Mouse (Mus musculus): ENCODE measurements around the gene E330034G19Rik.

The E330034G19Rik gene

GRCm38 (mm10) chr14:24292914-24293313, at the start of gene E330034G19Rik:
Gene E330034G19Rik, plus strand, starts transcription at chr14:24293214.
- no peaks in the 10 kb centered on the region; the same call in 1 of the 2 replicates for H3K27me3 ChIP-seq (ENCODE audit: control insufficient read depth, insufficient read depth, low read length, poor library complexity, severe bottlenecking)
- DNase-seq (ENCODE audit: low read depth, low spot score), result no peak
- no peaks in the 10 kb centered on the region for H3K36me3 ChIP-seq (ENCODE audit: control insufficient read depth, insufficient read depth, low read length, poor library complexity, severe bottlenecking)

GRCm38 (mm10) chr14:24244330-24245176, 48.5 kb upstream of the E330034G19Rik start:
- H3K36me3 ChIP-seq (ENCODE audit: control insufficient read depth, insufficient read depth, low read length, poor library complexity, severe bottlenecking), result no peaks in the 10 kb centered on the region
- H3K27me3 ChIP-seq (ENCODE audit: control insufficient read depth, insufficient read depth, low read length, poor library complexity, severe bottlenecking), result no peaks in the 10 kb centered on the region
- DNase-seq (ENCODE audit: low read depth, low spot score), result no peak

GRCm38 (mm10) chr14:24245177-24246081, 47.6 kb upstream of the E330034G19Rik start, which contains the start of gene Dlg5:
Gene Dlg5, minus strand, starts transcription at chr14:24245920.
- DNase-seq (ENCODE audit: low read depth, low spot score), result no peak
- H3K27me3 ChIP-seq (ENCODE audit: control insufficient read depth, insufficient read depth, low read length, poor library complexity, severe bottlenecking), result no peaks in the 10 kb centered on the region
- no peaks in the 10 kb centered on the region for H3K36me3 ChIP-seq (ENCODE audit: control insufficient read depth, insufficient read depth, low read length, poor library complexity, severe bottlenecking)

DNA sequence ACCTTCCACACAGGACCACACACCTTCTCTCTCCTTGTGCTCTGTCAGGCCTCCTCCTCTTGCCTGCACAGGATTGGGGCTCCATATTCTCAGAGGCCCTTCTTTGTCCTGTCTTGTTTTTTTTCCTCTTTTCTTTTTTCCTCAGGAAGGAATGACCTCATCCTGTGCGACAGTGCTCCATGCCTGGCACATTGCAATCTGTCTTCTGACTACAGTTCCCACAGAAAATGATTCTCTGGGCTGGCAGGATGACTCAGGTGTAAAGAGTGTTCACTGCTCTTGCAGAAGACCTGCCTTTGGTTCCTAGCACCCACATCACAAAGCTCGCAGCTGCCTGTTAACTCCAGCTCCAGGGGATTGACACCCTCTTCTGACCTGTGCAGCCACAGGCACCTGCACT, 43.1 kb upstream of the E330034G19Rik start:
- H3K27me3 ChIP-seq (ENCODE audit: control insufficient read depth, insufficient read depth, low read length, poor library complexity, severe bottlenecking), result no peaks in the 10 kb centered on the region
- no peaks in the 10 kb centered on the region for H3K36me3 ChIP-seq (ENCODE audit: control insufficient read depth, insufficient read depth, low read length, poor library complexity, severe bottlenecking)
- DNase-seq (ENCODE audit: low read depth, low spot score), result no peak

DNA sequence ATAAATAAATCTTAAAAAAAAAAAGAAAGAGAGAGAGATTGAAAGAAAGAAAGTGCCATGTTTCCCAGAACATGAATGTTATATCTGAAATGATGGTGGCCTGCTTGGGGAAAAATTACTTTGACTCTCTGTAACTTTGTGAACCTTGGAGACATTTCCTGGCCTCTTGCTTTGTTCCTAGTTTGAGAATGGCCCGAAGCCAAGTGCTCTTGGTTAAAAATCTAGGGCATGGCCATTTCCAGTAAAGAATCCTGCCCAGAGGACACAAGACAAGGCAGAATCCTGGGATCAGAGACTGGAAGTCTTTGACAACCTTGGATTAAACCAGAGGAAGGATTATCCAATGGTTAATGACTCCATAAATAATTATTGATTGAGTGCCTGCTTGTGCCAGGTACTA, 41.7 kb upstream of the E330034G19Rik start:
- DNase-seq (ENCODE audit: low read depth, low spot score), result no peak
- Histone ChIP-seq H3K36me3 (ENCODE audit: control insufficient read depth, insufficient read depth, low read length, poor library complexity, severe bottlenecking) (no peaks in the 10 kb centered on the region), H3K27me3 (ENCODE audit: control insufficient read depth, insufficient read depth, low read length, poor library complexity, severe bottlenecking) (no peaks in the 10 kb centered on the region)

- Histone ChIP-seq H3K36me3 (ENCODE audit: control insufficient read depth, insufficient read depth, low read length, poor library complexity, severe bottlenecking) (no peaks in the 10 kb centered on the region), H3K27me3 (ENCODE audit: control insufficient read depth, insufficient read depth, low read length, poor library complexity, severe bottlenecking) (no peaks in the 10 kb centered on the region)
- DNase-seq (ENCODE audit: low read depth, low spot score), result no peak
These were observed 39.3 kb upstream of the E330034G19Rik start for GRCm38 (mm10) chr14:24253611-24254202.

DNA sequence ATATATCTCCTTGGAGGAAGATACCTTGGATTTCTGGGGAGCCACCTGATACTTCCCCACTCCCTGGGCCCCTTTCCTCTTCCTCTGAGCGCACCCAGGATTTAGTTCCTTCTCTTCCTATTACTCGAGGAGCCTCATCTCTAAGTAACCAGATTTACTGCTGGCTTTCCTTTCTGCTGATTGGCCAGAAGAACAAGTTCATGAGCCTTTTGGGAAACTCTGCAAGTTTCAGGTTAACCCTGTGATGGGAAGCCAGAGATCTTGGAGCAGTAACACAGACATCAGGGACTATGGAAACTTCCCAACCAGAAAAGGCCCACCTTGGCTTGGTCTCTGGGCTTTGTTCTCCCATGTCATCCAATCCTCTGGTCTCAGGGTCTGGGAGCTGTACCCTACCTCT, 37.1 kb upstream of the E330034G19Rik start:
- Histone ChIP-seq H3K36me3 (ENCODE audit: control insufficient read depth, insufficient read depth, low read length, poor library complexity, severe bottlenecking) (no peaks in the 10 kb centered on the region), H3K27me3 (ENCODE audit: control insufficient read depth, insufficient read depth, low read length, poor library complexity, severe bottlenecking) (no peaks in the 10 kb centered on the region)
- DNase-seq (ENCODE audit: low read depth, low spot score), result no peak

- Histone ChIP-seq H3K36me3 (ENCODE audit: control insufficient read depth, insufficient read depth, low read length, poor library complexity, severe bottlenecking) (no peaks in the 10 kb centered on the region), H3K27me3 (ENCODE audit: control insufficient read depth, insufficient read depth, low read length, poor library complexity, severe bottlenecking) (no peaks in the 10 kb centered on the region)
- no peak for DNase-seq (ENCODE audit: low read depth, low spot score)
These were observed 32.6 kb upstream of the E330034G19Rik start for GRCm38 (mm10) chr14:24260391-24260790.

GRCm38 (mm10) chr14:24262382-24262781, 30.6 kb upstream of the E330034G19Rik start:
- DNase-seq (ENCODE audit: low read depth, low spot score), result no peak
- Histone ChIP-seq H3K36me3 (ENCODE audit: control insufficient read depth, insufficient read depth, low read length, poor library complexity, severe bottlenecking) (no peaks in the 10 kb centered on the region), H3K27me3 (ENCODE audit: control insufficient read depth, insufficient read depth, low read length, poor library complexity, severe bottlenecking) (no peaks in the 10 kb centered on the region)

- H3K27me3 ChIP-seq (ENCODE audit: control insufficient read depth, insufficient read depth, low read length, poor library complexity, severe bottlenecking), result no peaks in the 10 kb centered on the region
- no peaks in the 10 kb centered on the region for H3K36me3 ChIP-seq (ENCODE audit: control insufficient read depth, insufficient read depth, low read length, poor library complexity, severe bottlenecking)
- no peak for DNase-seq (ENCODE audit: low read depth, low spot score)
These were observed 30.1 kb upstream of the E330034G19Rik start for GRCm38 (mm10) chr14:24262915-24263314.

DNA sequence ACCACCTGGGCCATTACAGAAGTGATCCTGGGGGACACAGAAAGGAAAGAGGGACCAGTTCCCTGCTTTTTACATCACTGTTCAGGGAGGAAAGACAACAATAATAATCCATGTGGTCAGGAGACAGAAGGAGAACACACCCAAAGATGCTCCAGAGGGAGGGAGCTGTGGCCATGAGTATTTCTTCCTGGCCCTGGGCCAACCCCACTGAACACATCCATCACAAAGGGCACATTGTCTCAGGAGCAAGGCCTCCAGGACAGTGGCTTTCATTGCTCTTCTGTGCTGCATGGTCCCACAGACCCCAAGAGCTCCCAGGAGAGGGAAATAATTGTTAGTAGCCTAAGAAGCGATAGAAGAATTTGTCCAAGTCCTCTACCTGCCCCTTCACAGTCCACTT, 23.4 kb upstream of the E330034G19Rik start:
- DNase-seq (ENCODE audit: low read depth, low spot score), result no peak
- H3K36me3 ChIP-seq (ENCODE audit: control insufficient read depth, insufficient read depth, low read length, poor library complexity, severe bottlenecking), result no peaks in the 10 kb centered on the region

DNA sequence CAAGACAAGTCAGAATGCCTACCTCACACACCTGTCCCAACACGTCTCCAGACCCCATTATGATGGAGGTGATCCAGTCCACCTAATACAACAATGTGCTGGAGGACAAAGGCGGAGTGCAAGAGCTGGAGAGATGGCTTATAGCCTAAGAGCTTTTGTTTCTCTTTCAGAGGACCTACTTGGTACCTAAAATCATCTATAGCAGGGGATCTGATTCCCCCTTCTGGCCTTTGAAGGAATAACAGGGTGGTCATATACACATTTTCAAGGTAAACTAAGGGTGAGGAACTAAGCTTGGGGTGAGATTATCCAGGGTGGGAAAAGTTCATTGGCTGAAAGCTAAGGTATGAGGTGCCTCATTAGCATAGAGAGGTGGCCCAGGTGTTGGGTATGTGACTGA, 19.4 kb upstream of the E330034G19Rik start:
- no peak for DNase-seq (ENCODE audit: low read depth, low spot score)
- no peaks in the 10 kb centered on the region for H3K36me3 ChIP-seq (ENCODE audit: control insufficient read depth, insufficient read depth, low read length, poor library complexity, severe bottlenecking)
- no peaks in the 10 kb centered on the region for H3K27me3 ChIP-seq (ENCODE audit: control insufficient read depth, insufficient read depth, low read length, poor library complexity, severe bottlenecking)

More for the DNA sequence above, 23.4 kb upstream of the E330034G19Rik start:
- no peaks in the 10 kb centered on the region for H3K27me3 ChIP-seq (ENCODE audit: control insufficient read depth, insufficient read depth, low read length, poor library complexity, severe bottlenecking)

GRCm38 (mm10) chr14:24275534-24275933, 17.5 kb upstream of the E330034G19Rik start:
- no peaks in the 10 kb centered on the region for H3K36me3 ChIP-seq (ENCODE audit: control insufficient read depth, insufficient read depth, low read length, poor library complexity, severe bottlenecking)
- DNase-seq (ENCODE audit: low read depth, low spot score), result no peak
- no peaks in the 10 kb centered on the region for H3K27me3 ChIP-seq (ENCODE audit: control insufficient read depth, insufficient read depth, low read length, poor library complexity, severe bottlenecking)

- Histone ChIP-seq H3K27me3 (ENCODE audit: control insufficient read depth, insufficient read depth, low read length, poor library complexity, severe bottlenecking) (no peaks in the 10 kb centered on the region), H3K36me3 (ENCODE audit: control insufficient read depth, insufficient read depth, low read length, poor library complexity, severe bottlenecking) (no peaks in the 10 kb centered on the region)
- DNase-seq (ENCODE audit: low read depth, low spot score), result no peak
These were observed 11.7 kb upstream of the E330034G19Rik start for GRCm38 (mm10) chr14:24281278-24281677.

All from splenic B cell, adult 2 months (primary cell).